8 mouse cellular contexts compared by ENCODE assay signal in genomic region chr11:94404641-94405260, GRCm38 (mm10). TPM values are rescaled to one million over a fixed set of nuclear protein-coding genes. Genes with fewer than 3 reads are reported as not detected.
DNase-seq lines count a peak whose midpoint lies in the region; ATAC-seq lines count a peak whose summit lies in the region.

No protein-coding gene starts in this region.

- no peak for ATAC-seq in liver, embryonic 12.5 days
- peak; percentile 84 for ATAC-seq in monocyte, adult 5-6 weeks (replicated peaks; ENCODE audit: insufficient number of reproducible peaks, low FRiP score, low TSS enrichment, poor library complexity, severe bottlenecking)

- no peak overlapping the region for H3K4me3 ChIP-seq in liver, embryonic 12.5 days
- H3K4me3 ChIP-seq in limb, embryonic 10.5 days, result no peak overlapping the region

- H3K4me2 ChIP-seq in liver, embryonic 12.5 days, result no peak overlapping the region

- peaks cover 71% of the 10 kb centered on the region for H3K27me3 ChIP-seq in liver, embryonic 12.5 days (replicated peaks)
- peaks cover 20% of the 10 kb centered on the region for H3K27me3 ChIP-seq in limb, embryonic 10.5 days (ENCODE audit: low read depth, poor library complexity, severe bottlenecking)
- H3K27me3 ChIP-seq in splenic B cell, adult 2 months (ENCODE audit: control insufficient read depth, insufficient read depth, low read length, poor library complexity, severe bottlenecking), result no peaks in the 10 kb centered on the region

- 20% methylated on average over 11 of the region's 11 CpGs for WGBS in liver, embryonic 12.5 days (ENCODE audit: insufficient replicate concordance)
- WGBS in limb, embryonic 10.5 days, result 23% methylated on average over 11 of the region's 11 CpGs

- H3K4me1 ChIP-seq in liver, embryonic 12.5 days, result no peaks in the 10 kb centered on the region; the same call in 1 of the 2 replicates
- H3K4me1 ChIP-seq in limb, embryonic 10.5 days, result peaks cover 50% of the 10 kb centered on the region

- H3K36me3 ChIP-seq in liver, embryonic 12.5 days, result no peaks in the 10 kb centered on the region
- H3K36me3 ChIP-seq in limb, embryonic 10.5 days, result peaks cover 12% of the 10 kb centered on the region
- no peaks in the 10 kb centered on the region for H3K36me3 ChIP-seq in splenic B cell, adult 2 months (ENCODE audit: control insufficient read depth, insufficient read depth, low read length, poor library complexity, severe bottlenecking)

- DNase-seq in liver, result peak; percentile 78
- peak; percentile 96 for DNase-seq in cerebellum, postnatal 25 days
- DNase-seq in gastrocnemius, adult 18-20 months (ENCODE audit: low spot score), result peak; percentile 72
- peak; percentile 90 for DNase-seq in kidney, adult 18-20 months
- DNase-seq in limb, embryonic 10.5 days (ENCODE audit: low spot score), result peak; percentile 86
- peak; percentile 81 for DNase-seq in splenic B cell, adult 2 months (ENCODE audit: low read depth, low spot score)

- H3K9ac ChIP-seq in liver, embryonic 12.5 days, result no peak overlapping the region

- H3K27ac ChIP-seq in liver, embryonic 12.5 days, result no peak overlapping the region
- H3K27ac ChIP-seq in limb, embryonic 10.5 days, result no peak overlapping the region

- H3K9me3 ChIP-seq in liver, embryonic 12.5 days (replicated peaks), result no peaks in the 10 kb centered on the region
- no peaks in the 10 kb centered on the region for H3K9me3 ChIP-seq in limb, embryonic 10.5 days (replicated peaks)

RNA-seq across cellular contexts. Expression of gene Abcc3, which starts 12.0 kb away (rescaled TPM):
- polyA plus RNA-seq in liver, embryonic 12.5 days (2016; fragmentation: Nextera tagmentation; extraction: Ambion mirVana), result 4.0 and 4.3 TPM in 2 replicates
- under 1 TPM; 0.25 to 0.62 TPM for total RNA-seq in gastrocnemius, adult 18-20 months (2021)
- 0.59 and 0.88 TPM in 2 replicates for polyA plus RNA-seq in limb, embryonic 10.5 days (2016; fragmentation: Nextera tagmentation; extraction: Ambion mirVana)
- total RNA-seq in monocyte, adult 5-6 weeks (2017), result 0.39 to 1.8 TPM (median 0.64 TPM) in 3 replicates
